Mouse (Mus musculus): ENCODE data around the gene Sox30. TPM values are rescaled to one million over a fixed set of nuclear protein-coding genes. Genes with fewer than 3 reads are reported as not detected.

The Sox30 gene
- polyA plus RNA-seq (2014; fragmentation: Nextera tagmentation; extraction: Ambion mirVana), result 0.11 TPM in 1 of 2 replicates, not detected in the other

DNA sequence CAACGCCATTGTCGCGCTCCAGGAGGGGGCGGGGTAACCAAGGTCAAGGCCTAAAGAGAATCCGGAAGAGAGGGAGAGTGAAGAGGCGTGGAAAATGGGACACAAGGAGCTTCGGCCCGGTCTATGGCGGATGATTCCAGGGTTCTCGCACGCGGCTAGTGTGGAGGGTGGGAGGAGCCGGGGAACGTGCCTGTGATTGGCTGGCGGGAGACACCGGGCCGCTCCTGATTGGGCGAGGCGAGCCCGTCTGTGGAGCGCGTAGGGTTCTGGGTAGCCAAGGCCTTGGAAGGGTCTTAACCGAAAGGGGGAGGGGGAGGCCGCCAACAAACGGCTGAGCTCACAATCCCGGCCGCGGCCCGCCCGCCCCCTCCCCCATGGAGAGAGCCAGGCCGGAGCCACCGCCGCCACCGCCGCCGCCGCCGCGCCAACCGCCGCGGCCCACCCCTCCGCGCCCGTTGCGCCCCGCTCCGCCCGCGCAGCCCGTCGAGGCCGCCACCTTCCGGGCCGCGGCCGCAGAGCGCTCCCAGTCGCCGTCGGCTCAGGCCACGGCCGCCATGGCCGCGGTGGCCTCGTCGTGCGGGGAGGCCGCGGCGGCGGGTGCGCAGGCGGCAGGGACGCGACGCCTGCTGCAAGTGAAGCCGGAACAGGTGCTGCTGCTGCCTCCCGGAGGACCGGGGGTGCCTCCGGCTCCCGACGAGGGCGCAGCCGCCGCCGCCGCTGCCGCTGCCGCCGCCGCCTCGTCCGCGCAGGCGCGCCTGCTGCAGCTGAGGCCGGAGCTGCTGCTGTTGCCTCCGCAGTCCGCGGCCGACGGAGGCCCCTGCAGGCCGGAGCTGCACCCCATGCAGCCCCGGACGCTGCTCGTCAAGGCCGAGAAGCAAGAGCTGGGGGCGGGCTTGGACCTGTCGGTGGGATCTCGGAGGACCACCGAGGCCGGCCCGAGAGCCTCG, at the start of gene Sox30:
Sox30 (plus strand) TSS at position 365 of the 947 bp plus-strand sequence.
- peak within 1 kb of the TSS; percentile 58; the same call in 1 of the 2 replicates for H3K27ac ChIP-seq (ENCODE audit: low read depth, low read length)
- WGBS, result 12% methylated on average over 70 of the region's 115 CpGs
- H3K4me2 ChIP-seq (ENCODE audit: low read length), result peak within 1 kb of the TSS; percentile 67
- H3K9ac ChIP-seq (ENCODE audit: low read length), result peak within 1 kb of the TSS; percentile 85
- peak within 1 kb of the TSS; percentile 51 for H3K4me3 ChIP-seq (ENCODE audit: low read depth, low read length)
- H3K4me1 ChIP-seq (ENCODE audit: control insufficient read depth, insufficient read depth, low read length), result no peaks in the 10 kb centered on the region
- no peaks in the 10 kb centered on the region for H3K36me3 ChIP-seq (ENCODE audit: control insufficient read depth, insufficient read depth, low read length)
- H3K27me3 ChIP-seq (replicated peaks; ENCODE audit: control insufficient read depth, insufficient read depth, low read length), result no peaks in the 10 kb centered on the region
- ATAC-seq (peak; percentile 98), DNase-seq (ENCODE audit: low spot score) (peak; percentile 85)
- 0 out of 2 replicates have a peak, but pooled peaks cover 3% of the 10 kb centered on the region for H3K9me3 ChIP-seq (replicated peaks; ENCODE audit: control insufficient read depth, low read length)

DNA sequence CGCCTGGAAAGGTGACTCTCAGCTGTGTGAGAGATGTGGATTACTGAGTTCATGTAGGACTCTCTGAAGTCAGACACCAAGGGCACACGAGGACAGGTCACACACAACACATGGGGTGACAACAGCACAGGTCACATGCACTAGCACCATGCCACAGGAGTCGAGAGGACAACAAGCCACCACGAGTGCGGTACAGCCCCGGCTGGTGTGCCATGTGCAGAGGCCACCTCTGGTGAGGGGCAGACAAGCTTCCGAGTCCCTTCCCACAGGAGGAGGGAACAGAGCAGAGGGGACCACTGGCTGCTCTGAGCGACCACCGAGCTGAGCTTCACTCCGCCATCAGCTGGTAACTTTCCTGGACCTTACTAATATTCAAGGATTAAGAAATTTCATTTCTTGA, 47.3 kb upstream of the Sox30 start:
- peaks cover 55% of the 10 kb centered on the region for H3K36me3 ChIP-seq (ENCODE audit: control insufficient read depth, insufficient read depth, low read length)

DNA sequence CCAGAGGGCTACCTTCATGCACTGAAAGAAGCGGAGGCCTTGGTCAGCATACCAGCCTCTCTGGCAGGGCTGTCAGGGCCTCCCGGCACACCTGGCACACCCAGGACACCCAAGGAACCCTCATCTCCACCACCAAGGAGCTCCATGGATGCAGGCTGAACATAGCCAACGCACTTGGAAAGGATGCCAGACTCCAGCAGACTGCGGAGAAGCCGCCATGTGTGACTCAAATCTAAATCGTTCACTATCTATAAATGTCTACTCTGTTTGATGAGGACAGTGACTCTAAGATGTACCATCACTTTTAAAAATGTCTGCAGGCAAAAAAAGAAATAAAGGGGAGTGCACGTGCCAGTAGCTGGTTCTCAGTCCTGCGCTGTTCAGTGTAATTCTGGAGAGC, 42.6 kb upstream of the Sox30 start:
- no peaks in the 10 kb centered on the region for H3K27me3 ChIP-seq (replicated peaks; ENCODE audit: control insufficient read depth, insufficient read depth, low read length)
- H3K4me2 ChIP-seq (ENCODE audit: low read length), result no peak overlapping the region
- H3K4me1 ChIP-seq (ENCODE audit: control insufficient read depth, insufficient read depth, low read length), result peaks cover under 1% of the 10 kb centered on the region; the same call in 1 of the 2 replicates
- 94% methylated on average over 8 of the region's 8 CpGs for WGBS
- no peak for ATAC-seq
- no peak overlapping the region for H3K27ac ChIP-seq (ENCODE audit: low read depth, low read length)
- peaks cover 32% of the 10 kb centered on the region for H3K36me3 ChIP-seq (ENCODE audit: control insufficient read depth, insufficient read depth, low read length)
- no peak overlapping the region for H3K4me3 ChIP-seq (ENCODE audit: low read depth, low read length)
- H3K9me3 ChIP-seq (replicated peaks; ENCODE audit: control insufficient read depth, low read length), result no peaks in the 10 kb centered on the region
- DNase-seq (ENCODE audit: low spot score), result no peak
- H3K9ac ChIP-seq (ENCODE audit: low read length), result no peak overlapping the region

More for the DNA sequence above, 47.3 kb upstream of the Sox30 start:
- Histone ChIP-seq H3K4me2 (ENCODE audit: low read length) (no peak overlapping the region), H3K4me3 (ENCODE audit: low read depth, low read length) (no peak overlapping the region), H3K4me1 (ENCODE audit: control insufficient read depth, insufficient read depth, low read length) (no peaks in the 10 kb centered on the region), H3K9ac (ENCODE audit: low read length) (no peak overlapping the region), H3K27me3 (replicated peaks; ENCODE audit: control insufficient read depth, insufficient read depth, low read length) (no peaks in the 10 kb centered on the region), H3K27ac (ENCODE audit: low read depth, low read length) (no peak overlapping the region), H3K9me3 (replicated peaks; ENCODE audit: control insufficient read depth, low read length) (no peaks in the 10 kb centered on the region)
- ATAC-seq (no peak), DNase-seq (ENCODE audit: low spot score) (no peak)
- WGBS, result 93% methylated on average over 10 of the region's 10 CpGs

DNA sequence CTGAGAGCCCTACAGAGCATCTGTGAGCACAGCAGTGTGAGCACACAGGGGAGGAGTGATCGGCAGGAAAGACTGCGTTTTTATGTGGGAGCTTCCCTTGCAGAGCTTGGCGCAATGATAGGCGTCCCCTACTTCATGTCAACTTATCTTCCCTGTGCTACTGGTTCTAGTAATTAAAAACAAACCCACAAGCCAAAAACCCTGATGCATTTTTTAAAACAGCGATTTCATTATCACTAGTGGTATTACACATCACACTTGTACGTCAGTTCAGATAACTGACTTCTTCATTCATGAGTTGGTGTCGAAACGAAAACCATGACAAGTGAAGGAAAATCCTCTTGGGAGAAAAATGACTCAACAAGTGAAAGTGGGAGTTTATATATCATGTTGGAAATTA, 41.2 kb upstream of the Sox30 start:
- H3K9ac ChIP-seq (ENCODE audit: low read length), result no peak overlapping the region
- no peak overlapping the region for H3K27ac ChIP-seq (ENCODE audit: low read depth, low read length)
- H3K4me1 ChIP-seq (ENCODE audit: control insufficient read depth, insufficient read depth, low read length), result peaks cover 15% of the 10 kb centered on the region
- H3K4me2 ChIP-seq (ENCODE audit: low read length), result no peak overlapping the region
- no peak for ATAC-seq
- WGBS, result 88% methylated on average over 8 of the region's 8 CpGs
- H3K9me3 ChIP-seq (replicated peaks; ENCODE audit: control insufficient read depth, low read length), result no peaks in the 10 kb centered on the region
- H3K36me3 ChIP-seq (ENCODE audit: control insufficient read depth, insufficient read depth, low read length), result peaks cover 18% of the 10 kb centered on the region
- DNase-seq (ENCODE audit: low spot score), result no peak
- no peak overlapping the region for H3K4me3 ChIP-seq (ENCODE audit: low read depth, low read length)
- no peaks in the 10 kb centered on the region for H3K27me3 ChIP-seq (replicated peaks; ENCODE audit: control insufficient read depth, insufficient read depth, low read length)

DNA sequence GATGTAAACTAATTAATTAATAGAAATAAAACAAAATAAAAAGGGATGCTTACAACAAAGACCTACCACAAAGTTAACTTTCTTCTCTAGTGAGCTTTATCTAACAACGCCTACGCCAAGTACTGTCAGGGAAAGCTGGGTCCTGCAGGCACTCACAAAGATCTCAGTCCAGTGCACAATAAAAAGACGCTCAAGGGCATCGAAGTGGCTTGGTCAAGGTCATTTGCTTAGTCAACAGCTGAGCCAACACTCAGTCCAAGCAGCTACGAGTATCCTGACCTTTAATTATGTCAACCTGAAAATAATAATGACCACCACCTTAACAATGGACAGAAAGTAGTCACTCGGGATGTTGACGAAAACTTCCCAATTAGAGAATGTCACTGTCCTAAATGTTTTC, 37.8 kb upstream of the Sox30 start:
- ATAC-seq (no peak), DNase-seq (ENCODE audit: low spot score) (no peak)
- Histone ChIP-seq H3K27me3 (replicated peaks; ENCODE audit: control insufficient read depth, insufficient read depth, low read length) (no peaks in the 10 kb centered on the region), H3K4me2 (ENCODE audit: low read length) (no peak overlapping the region), H3K4me3 (ENCODE audit: low read depth, low read length) (no peak overlapping the region), H3K4me1 (ENCODE audit: control insufficient read depth, insufficient read depth, low read length) (peaks cover 15% of the 10 kb centered on the region), H3K27ac (ENCODE audit: low read depth, low read length) (no peak overlapping the region), H3K9me3 (replicated peaks; ENCODE audit: control insufficient read depth, low read length) (no peaks in the 10 kb centered on the region), H3K36me3 (ENCODE audit: control insufficient read depth, insufficient read depth, low read length) (peaks cover 3% of the 10 kb centered on the region), H3K9ac (ENCODE audit: low read length) (no peak overlapping the region)
- 88% methylated on average over 7 of the region's 7 CpGs for WGBS

DNA sequence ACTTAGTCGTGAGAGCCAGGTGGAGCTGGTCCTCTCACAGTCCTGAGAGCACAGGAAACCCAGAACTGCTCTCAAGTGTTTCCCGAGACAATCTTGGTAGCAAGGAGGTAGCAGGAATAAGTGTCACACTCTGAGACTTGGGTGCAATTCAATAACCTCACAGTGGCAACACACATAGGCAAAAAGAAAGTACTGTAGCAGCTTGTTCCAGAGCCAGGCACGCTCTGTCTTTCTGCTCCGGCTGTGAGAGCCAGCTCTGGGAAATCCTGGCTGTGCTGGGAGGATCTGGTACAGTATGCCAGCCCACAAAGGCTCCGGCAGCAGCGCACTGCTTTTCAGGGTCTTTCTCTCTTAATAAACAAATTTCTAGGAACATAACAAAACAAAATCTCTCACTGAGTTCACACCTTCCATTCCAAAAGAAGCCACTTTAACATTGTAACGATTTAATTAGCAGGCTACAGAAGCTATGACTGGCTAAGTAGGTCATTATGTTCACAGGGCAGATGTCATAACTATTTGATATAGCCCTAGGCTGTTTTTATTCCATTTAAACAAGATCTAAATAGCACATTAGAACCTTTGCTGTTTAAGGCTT, 36.9 kb upstream of the Sox30 start:
- no peaks in the 10 kb centered on the region for H3K9me3 ChIP-seq (replicated peaks; ENCODE audit: control insufficient read depth, low read length)
- WGBS, result 39% methylated on average over 7 of the region's 7 CpGs
- DNase-seq (ENCODE audit: low spot score) (peak; percentile 67), ATAC-seq (peak; percentile 30; the same call in 1 of the 2 replicates)
- peaks cover 8% of the 10 kb centered on the region; the same call in 1 of the 2 replicates for H3K36me3 ChIP-seq (ENCODE audit: control insufficient read depth, insufficient read depth, low read length)
- peak overlapping the region; percentile 17; the same call in 1 of the 2 replicates for H3K27ac ChIP-seq (ENCODE audit: low read depth, low read length)
- peak overlapping the region; percentile 86 for H3K4me3 ChIP-seq (ENCODE audit: low read depth, low read length)
- H3K9ac ChIP-seq (ENCODE audit: low read length), result peak overlapping the region; percentile 84
- H3K4me1 ChIP-seq (ENCODE audit: control insufficient read depth, insufficient read depth, low read length), result peaks cover 15% of the 10 kb centered on the region
- H3K27me3 ChIP-seq (replicated peaks; ENCODE audit: control insufficient read depth, insufficient read depth, low read length), result no peaks in the 10 kb centered on the region
- H3K4me2 ChIP-seq (ENCODE audit: low read length), result peak overlapping the region; percentile 88

DNA sequence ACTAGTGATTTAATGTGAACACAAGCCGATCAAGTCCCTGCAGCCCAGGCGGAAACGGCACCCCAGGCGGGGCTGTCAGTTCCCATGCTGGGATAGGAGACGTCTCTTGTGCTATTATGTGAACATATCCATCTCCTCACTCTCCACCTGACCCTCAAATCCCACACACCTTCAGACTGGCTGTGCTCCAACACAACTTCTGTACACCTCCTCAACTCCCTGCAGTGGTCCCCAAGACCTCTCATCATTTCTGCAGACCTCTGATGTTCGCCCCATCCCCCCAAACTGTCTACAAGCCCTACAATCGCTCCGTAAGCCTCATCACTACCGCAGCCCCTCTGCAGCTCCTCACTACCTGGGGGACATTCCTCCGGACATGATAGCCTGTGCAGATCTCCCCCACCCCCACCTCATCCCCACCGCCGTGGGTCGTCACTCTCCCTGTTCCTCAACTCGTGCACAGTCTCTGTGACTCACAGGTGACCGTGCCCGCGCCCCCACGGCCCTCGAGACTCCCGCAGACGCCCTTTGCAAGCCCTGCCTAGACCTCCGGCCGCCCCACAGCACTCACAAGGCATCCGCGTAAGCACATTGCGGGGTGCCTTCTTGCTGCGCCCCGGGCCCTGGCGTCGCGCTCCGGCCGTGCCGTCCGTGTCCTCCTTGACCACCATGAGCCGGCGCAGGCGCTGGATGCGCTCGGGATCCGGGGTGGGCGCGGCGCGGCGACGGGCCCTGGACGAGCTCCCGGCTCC, 36.0 kb upstream of the Sox30 start:
- H3K4me2 ChIP-seq (ENCODE audit: low read length), result peak overlapping the region; percentile 88
- peak overlapping the region; percentile 86 for H3K4me3 ChIP-seq (ENCODE audit: low read depth, low read length)
- no peaks in the 10 kb centered on the region for H3K9me3 ChIP-seq (replicated peaks; ENCODE audit: control insufficient read depth, low read length)
- peaks cover 15% of the 10 kb centered on the region for H3K4me1 ChIP-seq (ENCODE audit: control insufficient read depth, insufficient read depth, low read length)
- DNase-seq (ENCODE audit: low spot score) (peak; percentile 59), ATAC-seq (peak; percentile 54)
- under 1% methylated on average over 49 of the region's 49 CpGs for WGBS
- H3K36me3 ChIP-seq (ENCODE audit: control insufficient read depth, insufficient read depth, low read length), result peaks cover 8% of the 10 kb centered on the region; the same call in 1 of the 2 replicates
- no peaks in the 10 kb centered on the region for H3K27me3 ChIP-seq (replicated peaks; ENCODE audit: control insufficient read depth, insufficient read depth, low read length)
- peak overlapping the region; percentile 84 for H3K9ac ChIP-seq (ENCODE audit: low read length)
- peak overlapping the region; percentile 48 for H3K27ac ChIP-seq (ENCODE audit: low read depth, low read length)

DNA sequence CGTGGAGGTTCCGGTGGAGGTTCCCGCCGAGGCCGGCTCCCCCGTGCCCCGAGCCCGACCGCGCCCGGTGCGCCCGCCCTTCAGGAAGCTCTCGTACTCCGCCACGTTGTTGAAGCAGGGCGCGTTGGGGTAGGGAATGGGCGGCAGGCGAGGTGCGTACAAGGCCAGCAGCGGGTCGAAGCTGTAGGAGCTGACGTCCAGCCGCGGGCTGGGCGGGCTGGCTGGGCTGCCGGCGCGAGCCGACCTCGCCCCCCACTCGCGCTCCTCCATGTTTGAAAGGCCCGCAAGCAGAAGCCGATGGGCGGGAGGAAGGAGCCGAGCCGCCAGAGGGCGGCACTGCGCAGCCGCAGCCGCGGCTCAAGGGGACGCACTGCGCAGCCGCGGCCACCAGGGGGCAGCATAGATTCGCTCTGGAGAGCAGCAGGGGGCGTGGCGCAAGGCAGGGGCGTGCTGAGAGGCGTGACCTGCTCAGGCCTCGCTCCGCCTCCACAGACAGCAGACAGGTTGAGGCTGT, 35.4 kb upstream of the Sox30 start, which contains the start of gene Lsm11:
Lsm11 (minus strand) TSS at position 293 of the 514 bp plus-strand sequence.
- peak; percentile 94 for DNase-seq (ENCODE audit: low spot score)
- WGBS, result under 1% methylated on average over 52 of the region's 55 CpGs
- Histone ChIP-seq H3K4me2 (ENCODE audit: low read length) (peak within 1 kb of the TSS; percentile 88), H3K9me3 (replicated peaks; ENCODE audit: control insufficient read depth, low read length) (no peaks in the 10 kb centered on the region), H3K36me3 (ENCODE audit: control insufficient read depth, insufficient read depth, low read length) (peaks cover 12% of the 10 kb centered on the region), H3K27ac (ENCODE audit: low read depth, low read length) (peak within 1 kb of the TSS; percentile 48), H3K4me3 (ENCODE audit: low read depth, low read length) (peak within 1 kb of the TSS; percentile 86), H3K4me1 (ENCODE audit: control insufficient read depth, insufficient read depth, low read length) (peaks cover 15% of the 10 kb centered on the region), H3K9ac (ENCODE audit: low read length) (peak within 1 kb of the TSS; percentile 84), H3K27me3 (replicated peaks; ENCODE audit: control insufficient read depth, insufficient read depth, low read length) (no peaks in the 10 kb centered on the region)
- peak; percentile 90 for ATAC-seq
